Mouse (Mus musculus) spleen, adult 18-20 months (tissue): ENCODE measurements around the gene Zfp811.

ENCODE experiments used
- DNase-seq, 2 experiments: peaks; one replicate each; pipeline ENCODE4 v3.0.0; 2022; ENCODE audit warnings: mixed read lengths in 2 of 2

Zfp811 gene

GRCm38 (mm10) chr17:32752813-32753360 is 56.8 kb downstream of the Zfp811 start:
- no peak for DNase-seq

GRCm38 (mm10) chr17:32750611-32751010 is 59.1 kb downstream of the Zfp811 start:
- no peak for DNase-seq
